ENCODE assay signal across 16 mouse cellular contexts in genomic region chrX:134675022-134675421, GRCm38 (mm10). TPM values are rescaled to one million over a fixed set of nuclear protein-coding genes. Genes with fewer than 3 reads are reported as not detected.
DNase-seq lines count a peak whose midpoint lies in the region; ATAC-seq and TF ChIP-seq lines count a peak whose summit lies in the region.
"Had no signal": no experiment of that assay in that cellular context is flagged by ENCODE, and none has a peak within 500 bp of the region (broad histone marks: within the 10 kb centered on the region; RNA-seq: fewer than 3 reads in every experiment).

No protein-coding gene starts in this region.

- no peak for TF ChIP-seq CTCF in brain, embryonic 14.5 days (IDR thresholded peaks at IDR 0.05; ENCODE audit: borderline replicate concordance, extremely low read depth, insufficient read depth, insufficient read length)

- H3K27ac ChIP-seq in midbrain, embryonic 10.5 days (replicated peaks): peak overlapping the region; percentile 80
- no peak overlapping the region; the same call in 1 of the 2 replicates for H3K27ac ChIP-seq in midbrain, embryonic 13.5 days
- H3K27ac ChIP-seq in embryonic facial prominence, embryonic 14.5 days (replicated peaks; ENCODE audit: low read depth, low read length): no peak overlapping the region
- H3K27ac ChIP-seq: embryonic facial prominence, embryonic 15.5 days; neural tube, embryonic 12.5 days had no signal

- H3K9ac ChIP-seq in midbrain, embryonic 13.5 days (replicated peaks): no peak overlapping the region
- H3K9ac ChIP-seq in embryonic facial prominence, embryonic 14.5 days (ENCODE audit: low read depth, low read length): no peak overlapping the region
- H3K9ac ChIP-seq: embryonic facial prominence, embryonic 15.5 days; heart, embryonic 12.5 days; neural tube, embryonic 12.5 days had no signal

- ATAC-seq in midbrain, embryonic 13.5 days: no peak
- ATAC-seq in embryonic facial prominence, embryonic 14.5 days (ENCODE audit: low read depth): no peak
- ATAC-seq: intestine, postnatal 0 days had no signal

- H3K9me3 ChIP-seq in midbrain, embryonic 10.5 days (replicated peaks): no peaks in the 10 kb centered on the region; the same call in 1 of the 2 replicates
- no peaks in the 10 kb centered on the region for H3K9me3 ChIP-seq in midbrain, embryonic 13.5 days
- no peaks in the 10 kb centered on the region for H3K9me3 ChIP-seq in embryonic facial prominence, embryonic 14.5 days (ENCODE audit: control insufficient read depth, low read length)
- H3K9me3 ChIP-seq: embryonic facial prominence, embryonic 15.5 days; heart, embryonic 12.5 days; neural tube, embryonic 12.5 days had no signal

- no peak overlapping the region for H3K4me3 ChIP-seq in midbrain, embryonic 10.5 days
- H3K4me3 ChIP-seq in midbrain, embryonic 13.5 days (replicated peaks): no peak overlapping the region
- no peak overlapping the region for H3K4me3 ChIP-seq in embryonic facial prominence, embryonic 14.5 days (ENCODE audit: low read depth, low read length)
- H3K4me3 ChIP-seq: embryonic facial prominence, embryonic 15.5 days; heart, embryonic 12.5 days; neural tube, embryonic 12.5 days had no signal

- H3K27me3 ChIP-seq in midbrain, embryonic 10.5 days (ENCODE audit: low read depth, poor library complexity, severe bottlenecking): 0 out of 2 replicates have a peak, but pooled peaks cover 11% of the 10 kb centered on the region
- H3K27me3 ChIP-seq in midbrain, embryonic 13.5 days: no peaks in the 10 kb centered on the region
- no peaks in the 10 kb centered on the region for H3K27me3 ChIP-seq in embryonic facial prominence, embryonic 14.5 days (replicated peaks; ENCODE audit: control insufficient read depth, insufficient read depth, low read length)
- H3K27me3 ChIP-seq: embryonic facial prominence, embryonic 15.5 days; heart, embryonic 12.5 days; neural tube, embryonic 12.5 days had no signal

- peak; percentile 42 for DNase-seq in midbrain, embryonic 10.5 days (ENCODE audit: low spot score)
- DNase-seq in brain, embryonic 14.5 days (ENCODE audit: low read depth): peak; percentile 67
- peak; percentile 5 for DNase-seq in embryonic facial prominence, embryonic 14.5 days (ENCODE audit: low spot score)
- DNase-seq in retina, postnatal 1 day: peak; percentile 59
- DNase-seq in natural killer cell, adult 2 months (ENCODE audit: low spot score in 2 of 2): no peak
- no peak for DNase-seq in gastrocnemius, adult 18-20 months (ENCODE audit: low spot score)
- DNase-seq: cerebellum, postnatal 10 days; heart, postnatal 36 days; kidney, postnatal 25 days; lung, adult 2 months; thymus, adult 18-20 months had no signal

- TF ChIP-seq POLR2A in brain, embryonic 14.5 days (IDR thresholded peaks at IDR 0.05; ENCODE audit: borderline replicate concordance, extremely low read depth, insufficient read depth, insufficient read length, poor library complexity, severe bottlenecking): no peak

- no peak overlapping the region for H3K4me2 ChIP-seq in midbrain, embryonic 13.5 days (replicated peaks)
- H3K4me2 ChIP-seq in embryonic facial prominence, embryonic 14.5 days (ENCODE audit: low read depth, low read length): no peak overlapping the region
- H3K4me2 ChIP-seq: embryonic facial prominence, embryonic 15.5 days; heart, embryonic 12.5 days; neural tube, embryonic 12.5 days had no signal

- H3K4me1 ChIP-seq in midbrain, embryonic 10.5 days: peaks cover 27% of the 10 kb centered on the region
- H3K4me1 ChIP-seq in midbrain, embryonic 13.5 days (replicated peaks): peaks cover 7% of the 10 kb centered on the region; the same call in 1 of the 2 replicates
- H3K4me1 ChIP-seq in embryonic facial prominence, embryonic 14.5 days (ENCODE audit: control insufficient read depth, insufficient read depth, low read length): no peaks in the 10 kb centered on the region
- H3K4me1 ChIP-seq: embryonic facial prominence, embryonic 15.5 days; heart, embryonic 12.5 days; neural tube, embryonic 12.5 days had no signal

- WGBS in midbrain, embryonic 10.5 days: 17% methylated on average over 5 of the region's 5 CpGs
- 18% methylated on average over 5 of the region's 5 CpGs for WGBS in midbrain, embryonic 13.5 days
- WGBS in embryonic facial prominence, embryonic 14.5 days: 27% methylated on average over 5 of the region's 5 CpGs

- no peaks in the 10 kb centered on the region for H3K36me3 ChIP-seq in midbrain, embryonic 10.5 days
- H3K36me3 ChIP-seq in midbrain, embryonic 13.5 days: no peaks in the 10 kb centered on the region
- no peaks in the 10 kb centered on the region for H3K36me3 ChIP-seq in embryonic facial prominence, embryonic 14.5 days (ENCODE audit: control insufficient read depth, insufficient read depth, low read length)
- H3K36me3 ChIP-seq: embryonic facial prominence, embryonic 15.5 days; heart, embryonic 12.5 days; neural tube, embryonic 12.5 days had no signal

RNA-seq across cellular contexts. Expression of gene Armcx4, which starts 11.3 kb away (rescaled TPM):
- polyA plus RNA-seq in midbrain, embryonic 10.5 days (2016; fragmentation: Nextera tagmentation; extraction: Ambion mirVana): 5.9 and 6.6 TPM in 2 replicates
- 8.7 and 9.6 TPM in 2 replicates for polyA plus RNA-seq in midbrain, embryonic 13.5 days (2015; fragmentation: Nextera tagmentation; extraction: Ambion mirVana)
- polyA plus RNA-seq in brain, embryonic 14.5 days (2012; rRNA removed): 19.9 and 35.7 TPM in 2 replicates
- polyA plus RNA-seq in embryonic facial prominence, embryonic 14.5 days (2014; fragmentation: Nextera tagmentation; extraction: Ambion mirVana): 5.9 and 6.6 TPM in 2 replicates
- total RNA-seq in gastrocnemius, adult 18-20 months (2021): 1 to 10 TPM; 4.6 to 5.9 TPM

RNA-seq across cellular contexts. Expression of gene Armcx1, which starts 42.7 kb away (rescaled TPM):
- polyA plus RNA-seq in midbrain, embryonic 10.5 days (2016; fragmentation: Nextera tagmentation; extraction: Ambion mirVana): 44.6 and 50.3 TPM in 2 replicates
- polyA plus RNA-seq in midbrain, embryonic 13.5 days (2015; fragmentation: Nextera tagmentation; extraction: Ambion mirVana): 80.5 and 86.8 TPM in 2 replicates
- polyA plus RNA-seq in brain, embryonic 14.5 days (2012; rRNA removed): 59.4 and 66.0 TPM in 2 replicates
- 47.7 and 59.2 TPM in 2 replicates for polyA plus RNA-seq in embryonic facial prominence, embryonic 14.5 days (2014; fragmentation: Nextera tagmentation; extraction: Ambion mirVana)
- total RNA-seq in gastrocnemius, adult 18-20 months (2021): 1 to 10 TPM; 1.4 to 1.5 TPM

Comparison
In these comparisons a context has a peak if more than half of its experiments do, and no peak if none do; other contexts are left out.
1. DNase-seq: peak in midbrain, embryonic 10.5 days (single experiment), brain, embryonic 14.5 days (single experiment), embryonic facial prominence, embryonic 14.5 days (single experiment) and retina, postnatal 1 day (single experiment); none in natural killer cell, adult 2 months (0 of 2) and gastrocnemius, adult 18-20 months (single experiment).